Mouse (Mus musculus): ENCODE measurements around the gene Fmo4. TPM values are rescaled to one million over a fixed set of nuclear protein-coding genes. Genes with fewer than 3 reads are reported as not detected.

Gene Fmo4
- polyA plus RNA-seq, 2 experiments, result 0.76 to 0.84 TPM

DNA sequence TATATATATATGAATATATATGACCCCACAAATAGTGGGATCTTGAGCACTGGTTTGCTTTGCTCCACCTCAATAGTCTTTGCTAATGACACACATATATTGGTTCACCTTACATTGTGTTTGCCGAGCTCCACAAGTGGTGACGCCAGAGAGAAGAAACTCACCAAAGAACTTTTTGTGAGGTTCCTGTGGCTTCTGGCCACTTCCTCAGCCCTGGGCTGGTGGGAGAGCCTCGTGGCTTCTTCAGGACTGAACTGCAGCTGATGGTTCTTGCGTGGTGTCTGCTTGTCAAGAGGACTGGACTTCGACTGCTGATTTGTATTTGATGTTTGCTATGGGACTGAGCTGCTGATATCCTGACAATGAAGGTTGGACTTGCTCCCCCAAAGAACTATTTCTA, 65.0 kb downstream of the Fmo4 start:
- no peak for TF ChIP-seq POLR2A (IDR thresholded peaks at IDR 0.05; ENCODE audit: borderline replicate concordance, extremely low read depth, insufficient read depth, insufficient read length)
- Histone ChIP-seq H3K27me3 (ENCODE audit: control insufficient read depth, insufficient read depth, low read length) (no peaks in the 10 kb centered on the region), H3K4me2 (replicated peaks; ENCODE audit: low read depth, low read length, severe bottlenecking) (no peak overlapping the region), H3K36me3 (ENCODE audit: control insufficient read depth, insufficient read depth, low read length) (no peaks in the 10 kb centered on the region), H3K4me1 (ENCODE audit: control insufficient read depth, insufficient read depth, low read length) (no peaks in the 10 kb centered on the region), H3K4me3 (replicated peaks; ENCODE audit: low read length) (no peak overlapping the region), H3K9ac (ENCODE audit: low read depth, low read length, severe bottlenecking) (no peak overlapping the region), H3K27ac (replicated peaks; ENCODE audit: low read depth, low read length) (no peak overlapping the region), H3K9me3 (ENCODE audit: control insufficient read depth, low read length) (no peaks in the 10 kb centered on the region)
- 79% methylated on average over 5 of the region's 5 CpGs for WGBS
- ATAC-seq (ENCODE audit: low FRiP score, low read depth) (no peak), DNase-seq (ENCODE audit: low spot score) (no peak)

Other genes with a start within 250 kb of the Fmo4 start
- 35.5 and 47.0 TPM in 2 replicates for gene Vamp4, start 243.5 kb downstream of the Fmo4 start, polyA plus RNA-seq (2012; rRNA removed)
- gene Vamp4, start 243.5 kb downstream of the Fmo4 start, polyA plus RNA-seq (2014; fragmentation: Nextera tagmentation; extraction: Ambion mirVana), result 68.9 and 73.5 TPM in 2 replicates
- 0.22 and 0.23 TPM in 2 replicates for gene Myoc, start 174.8 kb downstream of the Fmo4 start, polyA plus RNA-seq (2012; rRNA removed)
- not detected in 2 replicates for gene Myoc, start 174.8 kb downstream of the Fmo4 start, polyA plus RNA-seq (2014; fragmentation: Nextera tagmentation; extraction: Ambion mirVana)
- not detected in 2 replicates for gene Myocos, start 155.8 kb downstream of the Fmo4 start, polyA plus RNA-seq (2012; rRNA removed)
- gene Myocos, start 155.8 kb downstream of the Fmo4 start, polyA plus RNA-seq (2014; fragmentation: Nextera tagmentation; extraction: Ambion mirVana), result not detected in 2 replicates
- 69.1 and 75.3 TPM in 2 replicates for gene Prrc2c, start 73.4 kb downstream of the Fmo4 start, polyA plus RNA-seq (2012; rRNA removed)
- gene Prrc2c, start 73.4 kb downstream of the Fmo4 start, polyA plus RNA-seq (2014; fragmentation: Nextera tagmentation; extraction: Ambion mirVana), result 165 and 186 TPM in 2 replicates
- 41.4 and 46.7 TPM in 2 replicates for gene Fmo1, start 52.6 kb upstream of the Fmo4 start, polyA plus RNA-seq (2012; rRNA removed)
- gene Fmo1, start 52.6 kb upstream of the Fmo4 start, polyA plus RNA-seq (2014; fragmentation: Nextera tagmentation; extraction: Ambion mirVana), result 33.5 and 35.0 TPM in 2 replicates
- 1.5 and 2.1 TPM in 2 replicates for gene Fmo2, start 84.8 kb upstream of the Fmo4 start, polyA plus RNA-seq (2012; rRNA removed)
- gene Fmo2, start 84.8 kb upstream of the Fmo4 start, polyA plus RNA-seq (2014; fragmentation: Nextera tagmentation; extraction: Ambion mirVana), result 1.5 TPM in 2 replicates
- gene Fmo6, start 123.5 kb upstream of the Fmo4 start, polyA plus RNA-seq (2012; rRNA removed), result 1.1 and 1.4 TPM in 2 replicates
- gene Fmo6, start 123.5 kb upstream of the Fmo4 start, polyA plus RNA-seq (2014; fragmentation: Nextera tagmentation; extraction: Ambion mirVana), result 0.84 and 0.85 TPM in 2 replicates
- gene Fmo3, start 170.6 kb upstream of the Fmo4 start, polyA plus RNA-seq (2012; rRNA removed), result 0.06 TPM in 1 of 2 replicates, not detected in the other
- gene Fmo3, start 170.6 kb upstream of the Fmo4 start, polyA plus RNA-seq (2014; fragmentation: Nextera tagmentation; extraction: Ambion mirVana), result 0.08 TPM in 1 of 2 replicates, not detected in the other

All from limb, embryonic 14.5 days (tissue).